Mouse (Mus musculus): ENCODE data around the gene Jsrp1. TPM values are rescaled to one million over a fixed set of nuclear protein-coding genes. Genes with fewer than 3 reads are reported as not detected.

Gene Jsrp1
- polyA plus RNA-seq (2015; fragmentation: Nextera tagmentation; extraction: Ambion mirVana), result 1.3 and 2.6 TPM in 2 replicates

- ATAC-seq (ENCODE audit: low read depth), result no peak
- Histone ChIP-seq H3K9ac (ENCODE audit: low read length) (no peak within 1 kb of the TSS), H3K4me3 (ENCODE audit: low read length) (no peak within 1 kb of the TSS), H3K27ac (ENCODE audit: low read length) (no peak within 1 kb of the TSS), H3K4me1 (replicated peaks; ENCODE audit: control insufficient read depth, insufficient read depth, low read length) (peaks cover 12% of the 10 kb centered on the region), H3K36me3 (ENCODE audit: control insufficient read depth, insufficient read depth, low read length) (no peaks in the 10 kb centered on the region), H3K9me3 (ENCODE audit: control insufficient read depth, low read length) (no peaks in the 10 kb centered on the region), H3K4me2 (ENCODE audit: low read depth, low read length) (no peak within 1 kb of the TSS), H3K27me3 (ENCODE audit: control insufficient read depth, insufficient read depth, low read depth, low read length) (peaks cover 15% of the 10 kb centered on the region)
- WGBS, result 46% methylated on average over 4 of the region's 4 CpGs
Observed at GRCm38 (mm10) chr10:80813366-80813765, at the start of gene Jsrp1. Gene Jsrp1, minus strand, starts transcription at chr10:80813498.

GRCm38 (mm10) chr10:80862305-80862704 lies 49.0 kb upstream of the Jsrp1 start:
- Histone ChIP-seq H3K9ac (ENCODE audit: low read length) (no peak overlapping the region), H3K4me2 (ENCODE audit: low read depth, low read length) (no peak overlapping the region), H3K27me3 (ENCODE audit: control insufficient read depth, insufficient read depth, low read depth, low read length) (no peaks in the 10 kb centered on the region), H3K4me3 (ENCODE audit: low read length) (no peak overlapping the region), H3K9me3 (ENCODE audit: control insufficient read depth, low read length) (no peaks in the 10 kb centered on the region), H3K4me1 (replicated peaks; ENCODE audit: control insufficient read depth, insufficient read depth, low read length) (peaks cover 8% of the 10 kb centered on the region; the same call in 1 of the 2 replicates), H3K27ac (ENCODE audit: low read length) (no peak overlapping the region), H3K36me3 (ENCODE audit: control insufficient read depth, insufficient read depth, low read length) (peaks cover 14% of the 10 kb centered on the region)
- 89% methylated on average over 5 of the region's 5 CpGs for WGBS
- ATAC-seq (ENCODE audit: low read depth), result no peak

DNA sequence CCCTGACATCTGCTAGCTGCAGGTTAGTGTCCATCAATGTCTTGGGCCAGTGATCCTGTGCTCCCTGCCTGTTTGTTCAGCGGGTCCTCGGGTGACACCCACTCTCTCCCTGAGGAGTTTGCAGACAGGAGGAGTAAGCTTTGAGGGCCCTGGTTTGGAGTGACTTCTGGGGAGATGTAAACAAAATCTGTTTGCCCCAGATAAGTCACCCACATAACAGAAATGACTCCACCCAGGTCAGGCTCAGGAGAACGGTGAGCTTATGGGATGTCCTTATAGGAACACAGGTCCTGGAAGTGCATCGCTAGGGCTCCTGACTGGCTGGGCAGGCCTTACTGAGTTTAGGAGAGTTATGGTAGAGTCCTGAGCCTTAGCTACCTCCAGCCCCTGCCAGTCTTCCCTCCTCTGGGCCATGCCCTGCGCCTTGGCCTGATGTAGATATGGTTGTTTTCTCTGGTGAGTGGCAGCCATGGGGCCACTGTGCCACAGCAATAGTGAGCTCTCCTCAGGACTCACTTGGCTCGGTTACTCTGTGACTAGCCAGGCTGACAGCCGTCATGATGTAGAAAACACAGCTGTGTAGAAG lies 45.1 kb upstream of the Jsrp1 start:
- H3K27ac ChIP-seq (ENCODE audit: low read length), result 0 out of 2 replicates have a peak overlapping the region, but pooled peaks have one; percentile 25

GRCm38 (mm10) chr10:80857848-80858247 lies 44.5 kb upstream of the Jsrp1 start:
- Histone ChIP-seq H3K4me3 (ENCODE audit: low read length) (no peak overlapping the region), H3K4me1 (replicated peaks; ENCODE audit: control insufficient read depth, insufficient read depth, low read length) (peaks cover 27% of the 10 kb centered on the region), H3K36me3 (ENCODE audit: control insufficient read depth, insufficient read depth, low read length) (peaks cover 8% of the 10 kb centered on the region; the same call in 1 of the 2 replicates), H3K27ac (ENCODE audit: low read length) (peak overlapping the region; percentile 25), H3K9ac (ENCODE audit: low read length) (peak overlapping the region; percentile 27), H3K27me3 (ENCODE audit: control insufficient read depth, insufficient read depth, low read depth, low read length) (no peaks in the 10 kb centered on the region), H3K9me3 (ENCODE audit: control insufficient read depth, low read length) (no peaks in the 10 kb centered on the region), H3K4me2 (ENCODE audit: low read depth, low read length) (no peak overlapping the region)
- WGBS, result 54% methylated on average over 3 of the region's 3 CpGs
- no peak for ATAC-seq (ENCODE audit: low read depth)

More for the DNA sequence above, 45.1 kb upstream of the Jsrp1 start:
- H3K27me3 ChIP-seq (ENCODE audit: control insufficient read depth, insufficient read depth, low read depth, low read length), result no peaks in the 10 kb centered on the region
- peaks cover 27% of the 10 kb centered on the region for H3K4me1 ChIP-seq (replicated peaks; ENCODE audit: control insufficient read depth, insufficient read depth, low read length)
- no peaks in the 10 kb centered on the region for H3K9me3 ChIP-seq (ENCODE audit: control insufficient read depth, low read length)
- peaks cover 8% of the 10 kb centered on the region; the same call in 1 of the 2 replicates for H3K36me3 ChIP-seq (ENCODE audit: control insufficient read depth, insufficient read depth, low read length)
- ATAC-seq (ENCODE audit: low read depth), result no peak
- no peak overlapping the region for H3K4me2 ChIP-seq (ENCODE audit: low read depth, low read length)
- H3K4me3 ChIP-seq (ENCODE audit: low read length), result no peak overlapping the region
- no peak overlapping the region for H3K9ac ChIP-seq (ENCODE audit: low read length)
- 52% methylated on average over 7 of the region's 7 CpGs for WGBS

GRCm38 (mm10) chr10:80857386-80857785 lies 44.1 kb upstream of the Jsrp1 start:
- Histone ChIP-seq H3K4me3 (ENCODE audit: low read length) (no peak overlapping the region), H3K9ac (ENCODE audit: low read length) (peak overlapping the region; percentile 27), H3K36me3 (ENCODE audit: control insufficient read depth, insufficient read depth, low read length) (peaks cover 10% of the 10 kb centered on the region), H3K27ac (ENCODE audit: low read length) (peak overlapping the region; percentile 25), H3K4me1 (replicated peaks; ENCODE audit: control insufficient read depth, insufficient read depth, low read length) (peaks cover 27% of the 10 kb centered on the region), H3K4me2 (ENCODE audit: low read depth, low read length) (no peak overlapping the region), H3K27me3 (ENCODE audit: control insufficient read depth, insufficient read depth, low read depth, low read length) (no peaks in the 10 kb centered on the region), H3K9me3 (ENCODE audit: control insufficient read depth, low read length) (no peaks in the 10 kb centered on the region)
- peak; percentile 26; the same call in 1 of the 2 replicates for ATAC-seq (ENCODE audit: low read depth)
- WGBS, result 48% methylated on average over 8 of the region's 8 CpGs

GRCm38 (mm10) chr10:80856908-80857307 lies 43.6 kb upstream of the Jsrp1 start:
- H3K27me3 ChIP-seq (ENCODE audit: control insufficient read depth, insufficient read depth, low read depth, low read length), result no peaks in the 10 kb centered on the region
- no peak overlapping the region for H3K4me2 ChIP-seq (ENCODE audit: low read depth, low read length)
- H3K27ac ChIP-seq (ENCODE audit: low read length), result peak overlapping the region; percentile 7; the same call in 1 of the 2 replicates
- peaks cover 27% of the 10 kb centered on the region for H3K4me1 ChIP-seq (replicated peaks; ENCODE audit: control insufficient read depth, insufficient read depth, low read length)
- H3K4me3 ChIP-seq (ENCODE audit: low read length), result no peak overlapping the region
- ATAC-seq (ENCODE audit: low read depth), result no peak
- no peaks in the 10 kb centered on the region for H3K9me3 ChIP-seq (ENCODE audit: control insufficient read depth, low read length)
- peaks cover 12% of the 10 kb centered on the region for H3K36me3 ChIP-seq (ENCODE audit: control insufficient read depth, insufficient read depth, low read length)
- H3K9ac ChIP-seq (ENCODE audit: low read length), result peak overlapping the region; percentile 17; the same call in 1 of the 2 replicates
- WGBS, result 56% methylated on average over 5 of the region's 5 CpGs

DNA sequence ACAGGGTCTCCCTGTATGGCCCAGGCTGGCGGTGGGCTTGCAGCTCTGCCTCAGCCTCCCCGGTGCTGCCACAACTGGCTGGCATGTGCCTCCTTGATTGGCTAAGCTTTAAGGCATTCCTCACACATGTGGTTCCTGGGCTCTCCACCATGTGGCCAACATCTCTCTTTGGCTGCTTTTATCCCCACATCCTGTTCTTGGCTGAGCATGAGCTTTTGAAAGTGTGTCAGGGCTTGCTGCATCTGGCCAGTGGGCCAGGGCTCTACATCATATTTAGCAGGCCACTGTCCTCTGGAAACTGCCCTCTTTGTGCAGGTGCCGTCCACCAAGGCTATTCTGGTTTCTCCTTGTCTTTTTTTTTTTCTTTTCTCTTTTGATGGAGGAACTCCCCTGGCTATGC lies 43.0 kb upstream of the Jsrp1 start:
- no peaks in the 10 kb centered on the region for H3K27me3 ChIP-seq (ENCODE audit: control insufficient read depth, insufficient read depth, low read depth, low read length)
- peak overlapping the region; percentile 100 for H3K4me2 ChIP-seq (ENCODE audit: low read depth, low read length)
- H3K4me1 ChIP-seq (replicated peaks; ENCODE audit: control insufficient read depth, insufficient read depth, low read length), result peaks cover 27% of the 10 kb centered on the region
- H3K9me3 ChIP-seq (ENCODE audit: control insufficient read depth, low read length), result no peaks in the 10 kb centered on the region
- no peak for ATAC-seq (ENCODE audit: low read depth)
- H3K9ac ChIP-seq (ENCODE audit: low read length), result peak overlapping the region; percentile 92
- peaks cover 11% of the 10 kb centered on the region for H3K36me3 ChIP-seq (ENCODE audit: control insufficient read depth, insufficient read depth, low read length)
- no peak overlapping the region; the same call in none of the 2 replicates for H3K27ac ChIP-seq (ENCODE audit: low read length)
- H3K4me3 ChIP-seq (ENCODE audit: low read length), result peak overlapping the region; percentile 94
- WGBS, result 46% methylated on average over 3 of the region's 3 CpGs

GRCm38 (mm10) chr10:80855749-80856073 lies 42.4 kb upstream of the Jsrp1 start:
- no peaks in the 10 kb centered on the region for H3K9me3 ChIP-seq (ENCODE audit: control insufficient read depth, low read length)
- H3K27ac ChIP-seq (ENCODE audit: low read length), result no peak overlapping the region; the same call in 1 of the 2 replicates
- ATAC-seq (ENCODE audit: low read depth), result no peak
- H3K27me3 ChIP-seq (ENCODE audit: control insufficient read depth, insufficient read depth, low read depth, low read length), result no peaks in the 10 kb centered on the region
- H3K36me3 ChIP-seq (ENCODE audit: control insufficient read depth, insufficient read depth, low read length), result peaks cover 12% of the 10 kb centered on the region
- peak overlapping the region; percentile 100 for H3K4me2 ChIP-seq (ENCODE audit: low read depth, low read length)
- H3K9ac ChIP-seq (ENCODE audit: low read length), result peak overlapping the region; percentile 92
- 21% methylated on average over 11 of the region's 11 CpGs for WGBS
- H3K4me3 ChIP-seq (ENCODE audit: low read length), result peak overlapping the region; percentile 94
- H3K4me1 ChIP-seq (replicated peaks; ENCODE audit: control insufficient read depth, insufficient read depth, low read length), result peaks cover 27% of the 10 kb centered on the region

- ATAC-seq (ENCODE audit: low read depth), result peak; percentile 88
- Histone ChIP-seq H3K4me2 (ENCODE audit: low read depth, low read length) (peak within 1 kb of the TSS; percentile 100), H3K9ac (ENCODE audit: low read length) (peak within 1 kb of the TSS; percentile 92), H3K9me3 (ENCODE audit: control insufficient read depth, low read length) (no peaks in the 10 kb centered on the region), H3K4me1 (replicated peaks; ENCODE audit: control insufficient read depth, insufficient read depth, low read length) (peaks cover 27% of the 10 kb centered on the region), H3K4me3 (ENCODE audit: low read length) (peak within 1 kb of the TSS; percentile 94), H3K27ac (ENCODE audit: low read length) (peak within 1 kb of the TSS; percentile 25), H3K36me3 (ENCODE audit: control insufficient read depth, insufficient read depth, low read length) (peaks cover 12% of the 10 kb centered on the region), H3K27me3 (ENCODE audit: control insufficient read depth, insufficient read depth, low read depth, low read length) (no peaks in the 10 kb centered on the region)
- under 1% methylated on average over 76 of the region's 81 CpGs for WGBS
Observed at GRCm38 (mm10) chr10:80854913-80855748, 41.8 kb upstream of the Jsrp1 start, which contains the start of the genes Lsm7 and Sppl2b. Gene Lsm7, minus strand, starts transcription at chr10:80855209. Gene Sppl2b, plus strand, starts transcription at chr10:80855275.
